Mouse (Mus musculus) midbrain, embryonic 16.5 days (tissue): ENCODE measurements around the gene Bnc2. TPM values are rescaled to one million over a fixed set of nuclear protein-coding genes. Genes with fewer than 3 reads are reported as not detected.

ENCODE experiments used
- ATAC-seq: fragments of 200-750 bp; cut with Nextera tagmentation; 2 replicates; pipeline ENCODE4 v1.8.0; 2017; ENCODE audit warnings: moderate TSS enrichment
- H3K27ac ChIP-seq: fragments of 300-500 bp; sonication (generic); 2 replicates; pipeline ENCODE4 v1.5.1; 2014; ENCODE audit warnings: mild to moderate bottlenecking, low read length, mixed read lengths
- H3K27me3 ChIP-seq: fragments of 300-500 bp; sonication (generic); 2 replicates; pipeline ENCODE4 v1.6.1; 2014; ENCODE audit warnings: low read depth, low read length, mixed read lengths; ENCODE audit not compliant: control insufficient read depth, insufficient read depth
- H3K36me3 ChIP-seq: fragments of 300-500 bp; sonication (generic); 2 replicates; pipeline ENCODE4 v1.6.1; 2014; ENCODE audit warnings: mild to moderate bottlenecking, low read length, moderate library complexity, mixed read lengths; ENCODE audit not compliant: control insufficient read depth, insufficient read depth
- H3K4me1 ChIP-seq: fragments of 300-500 bp; sonication (generic); 2 replicates; pipeline ENCODE4 v1.6.1; 2014; ENCODE audit warnings: mild to moderate bottlenecking, low read length, mixed read lengths; ENCODE audit not compliant: control insufficient read depth, insufficient read depth
- H3K4me2 ChIP-seq: fragments of 300-500 bp; sonication (generic); 2 replicates; pipeline ENCODE4 v1.6.1; 2014; ENCODE audit warnings: mild to moderate bottlenecking, low read length, mixed read lengths
- H3K4me3 ChIP-seq: fragments of 300-500 bp; sonication (generic); 2 replicates; pipeline ENCODE4 v1.5.1; 2014; ENCODE audit warnings: low read depth, mild to moderate bottlenecking, low read length, moderate library complexity, mixed read lengths
- H3K9ac ChIP-seq: fragments of 300-500 bp; sonication (generic); 2 replicates; pipeline ENCODE4 v1.6.1; 2014; ENCODE audit warnings: low read depth, low read length, mixed read lengths
- H3K9me3 ChIP-seq: fragments of 300-500 bp; sonication (generic); replicated peaks from 2 replicates; pipeline ENCODE4 v1.6.1; 2014; ENCODE audit warnings: mild to moderate bottlenecking, low read length, mixed read lengths; ENCODE audit not compliant: control insufficient read depth, poor library complexity, severe bottlenecking
- WGBS: fragments of 180-500 bp; shearing (Covaris S2); extraction: QIAGEN DNeasy Blood & Tissue Kit; methylation state at CpG from one replicate; pipeline ENCODE4 v1.1.7; 2014; 5-methylcytosine and 5-hydroxymethylcytosine counted together
- polyA plus RNA-seq: library from polyadenylated mRNA; unstranded; fragments of >200 nt; fragmentation: Nextera tagmentation; extraction: Ambion mirVana; gene quantifications from 2 replicates; pipeline ENCODE4 v1.2.1, GENCODE M21; 2015

Gene Bnc2
- polyA plus RNA-seq, 1 experiment from 2014 or later = 20.1 TPM

DNA sequence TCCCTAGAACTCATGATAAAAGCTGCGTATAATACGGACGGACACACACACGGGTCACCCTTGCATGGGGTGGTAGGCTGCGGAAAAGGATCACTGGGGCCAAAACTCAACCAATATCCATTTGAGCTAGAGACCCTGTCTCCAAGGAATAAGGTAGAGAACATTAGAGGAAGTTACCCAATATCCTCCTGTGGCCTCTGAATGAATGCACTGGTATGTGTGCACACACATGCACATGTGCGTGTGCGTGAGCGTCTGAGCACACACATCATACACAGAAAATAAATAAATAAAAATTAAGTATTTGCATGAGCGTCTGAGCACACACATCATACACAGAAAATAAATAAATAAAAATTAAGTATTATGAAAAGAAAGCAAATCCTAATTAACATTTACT is 241.8 kb downstream of the Bnc2 start:
- H3K4me3 ChIP-seq = no peak overlapping the region
- H3K4me2 ChIP-seq = no peak overlapping the region
- no peaks in the 10 kb centered on the region for H3K27me3 ChIP-seq
- H3K9me3 ChIP-seq = no peaks in the 10 kb centered on the region
- no peaks in the 10 kb centered on the region for H3K4me1 ChIP-seq
- ATAC-seq = no peak
- H3K36me3 ChIP-seq = no peaks in the 10 kb centered on the region
- 96% methylated on average over 9 of the region's 9 CpGs for WGBS
- H3K27ac ChIP-seq = no peak overlapping the region
- no peak overlapping the region for H3K9ac ChIP-seq

DNA sequence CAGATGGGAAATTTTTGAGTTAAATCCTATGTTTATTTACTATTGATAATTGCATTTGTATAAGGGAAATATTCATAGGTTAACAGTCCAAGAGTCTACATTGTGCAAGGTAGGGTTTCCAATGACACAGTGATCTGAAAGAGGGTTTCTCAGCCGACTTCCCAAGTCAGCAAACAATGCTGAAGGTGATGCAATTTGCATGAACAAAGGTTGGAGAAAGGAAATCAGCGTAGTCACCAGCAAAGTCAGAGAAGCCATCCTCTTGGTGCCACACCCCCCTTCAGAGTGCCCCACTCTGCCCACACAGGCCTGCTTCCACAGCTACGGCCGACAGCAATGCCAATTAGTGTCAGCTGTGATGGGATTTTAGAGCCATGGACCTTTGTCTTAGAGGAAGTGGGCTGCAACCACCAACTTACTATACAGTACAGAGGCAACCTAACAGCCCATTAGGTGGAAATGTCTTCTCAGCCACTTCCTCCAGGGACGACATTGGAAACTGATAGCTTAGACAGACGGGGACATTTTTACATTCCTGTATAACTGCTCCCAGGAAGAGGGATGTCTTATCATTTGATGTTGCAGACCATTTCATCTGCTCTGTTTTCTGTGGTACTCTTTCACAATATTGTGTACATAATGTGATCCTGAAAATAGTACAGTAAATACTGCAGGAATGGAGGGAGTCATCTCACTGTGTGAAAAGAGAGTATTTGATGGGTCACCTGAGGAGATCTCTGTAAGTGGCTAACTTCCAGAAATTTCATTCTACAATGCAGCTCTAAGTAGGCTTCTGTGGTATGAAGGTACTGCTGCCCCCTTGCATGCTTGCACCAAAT is 243.2 kb downstream of the Bnc2 start:
- no peaks in the 10 kb centered on the region for H3K27me3 ChIP-seq
- no peaks in the 10 kb centered on the region for H3K4me1 ChIP-seq
- H3K9me3 ChIP-seq = no peaks in the 10 kb centered on the region
- no peak overlapping the region for H3K9ac ChIP-seq
- WGBS = 61% methylated on average over 6 of the region's 6 CpGs
- no peak overlapping the region for H3K4me2 ChIP-seq
- no peak overlapping the region for H3K4me3 ChIP-seq
- no peak for ATAC-seq
- H3K36me3 ChIP-seq = no peaks in the 10 kb centered on the region
- no peak overlapping the region for H3K27ac ChIP-seq

DNA sequence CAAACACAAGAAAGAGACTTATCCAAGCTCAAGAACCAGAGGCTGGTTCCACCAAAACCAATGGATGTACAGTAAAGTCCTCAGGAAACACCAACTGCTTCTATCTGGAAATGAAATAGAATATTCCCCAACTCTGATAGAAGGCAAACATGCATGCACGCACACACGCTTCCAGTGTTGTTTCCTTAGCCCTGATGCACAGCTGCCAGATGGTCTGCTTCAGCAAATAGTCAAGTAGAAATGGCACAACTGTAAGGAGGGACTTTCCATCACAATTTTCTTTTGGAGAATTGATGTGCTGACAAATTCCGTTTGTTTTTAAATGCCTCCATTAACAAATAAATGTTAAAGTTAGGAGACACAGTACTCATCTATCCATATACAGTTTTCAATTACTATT is 247.1 kb downstream of the Bnc2 start:
- WGBS = 92% methylated on average over 3 of the region's 3 CpGs

DNA sequence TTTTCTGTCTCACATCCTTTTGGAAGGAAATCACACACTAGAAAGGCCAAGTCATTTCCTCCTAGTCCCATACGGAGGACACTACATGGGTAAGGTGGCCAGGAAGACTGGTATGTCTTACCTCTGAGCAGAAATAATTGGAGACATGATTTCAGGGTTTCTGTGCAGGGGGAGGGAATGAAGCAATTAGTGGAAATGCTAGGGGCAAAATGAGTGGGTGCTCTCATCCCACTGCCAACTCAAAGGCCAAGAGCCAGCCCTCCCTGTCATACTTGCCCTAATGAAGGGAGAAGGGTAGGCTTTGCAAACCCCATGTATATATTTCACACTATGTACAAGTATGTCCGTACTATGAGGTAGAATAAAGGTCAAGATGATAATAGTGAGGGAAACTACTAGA is 263.6 kb downstream of the Bnc2 start:
- H3K36me3 ChIP-seq = no peaks in the 10 kb centered on the region
- H3K4me1 ChIP-seq = no peaks in the 10 kb centered on the region
- no peak overlapping the region for H3K4me2 ChIP-seq
- H3K27me3 ChIP-seq = no peaks in the 10 kb centered on the region
- H3K27ac ChIP-seq = no peak overlapping the region
- WGBS = 86% methylated on average over 2 of the region's 2 CpGs
- H3K9ac ChIP-seq = no peak overlapping the region
- H3K9me3 ChIP-seq = no peaks in the 10 kb centered on the region
- ATAC-seq = no peak
- no peak overlapping the region for H3K4me3 ChIP-seq

More for the DNA sequence above, 247.1 kb downstream of the Bnc2 start:
- no peak for ATAC-seq
- H3K27me3 ChIP-seq = no peaks in the 10 kb centered on the region
- H3K4me2 ChIP-seq = no peak overlapping the region
- no peak overlapping the region for H3K4me3 ChIP-seq
- no peaks in the 10 kb centered on the region for H3K9me3 ChIP-seq
- no peaks in the 10 kb centered on the region for H3K36me3 ChIP-seq
- H3K4me1 ChIP-seq = no peaks in the 10 kb centered on the region
- no peak overlapping the region for H3K27ac ChIP-seq
- H3K9ac ChIP-seq = no peak overlapping the region

DNA sequence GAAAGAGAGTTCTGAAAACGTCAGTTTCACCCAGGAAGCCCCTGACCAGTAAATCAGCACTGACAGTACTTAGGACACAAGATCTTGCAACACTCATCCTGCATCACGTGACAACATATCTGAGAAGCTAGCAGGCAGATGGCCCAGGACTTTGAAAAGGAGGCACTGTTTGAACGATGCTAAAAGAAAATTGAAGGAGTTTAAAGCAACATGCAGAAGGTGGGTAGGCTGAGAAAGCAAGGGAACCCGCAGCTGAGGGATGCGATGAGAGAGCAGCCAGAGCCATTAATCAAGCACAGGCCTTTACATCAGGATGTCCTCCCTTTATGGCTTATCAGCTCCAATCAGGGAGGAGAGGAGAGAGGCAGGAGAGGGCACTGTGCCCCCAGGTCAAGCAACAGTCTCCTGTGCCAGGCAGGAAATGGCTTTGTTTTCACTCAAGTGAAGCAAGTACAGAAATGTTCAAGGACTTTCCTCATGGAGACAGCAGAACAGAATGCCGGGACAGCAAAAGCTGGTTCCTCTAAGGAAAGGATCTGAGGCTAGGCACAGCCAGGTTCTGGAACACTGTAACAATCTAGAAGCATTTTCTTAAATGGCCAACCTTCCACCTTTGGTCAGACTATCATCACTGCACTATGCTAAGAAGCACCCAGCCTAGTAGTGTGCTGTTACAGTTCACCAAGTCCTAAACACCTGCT is 267.6 kb downstream of the Bnc2 start:
- no peak for ATAC-seq
- 70% methylated on average over 6 of the region's 6 CpGs for WGBS
- Histone ChIP-seq H3K9ac (no peak overlapping the region), H3K4me1 (0 out of 2 replicates have a peak, but pooled peaks cover 3% of the 10 kb centered on the region), H3K27me3 (no peaks in the 10 kb centered on the region), H3K36me3 (no peaks in the 10 kb centered on the region), H3K4me3 (no peak overlapping the region), H3K4me2 (no peak overlapping the region), H3K9me3 (no peaks in the 10 kb centered on the region), H3K27ac (no peak overlapping the region)

DNA sequence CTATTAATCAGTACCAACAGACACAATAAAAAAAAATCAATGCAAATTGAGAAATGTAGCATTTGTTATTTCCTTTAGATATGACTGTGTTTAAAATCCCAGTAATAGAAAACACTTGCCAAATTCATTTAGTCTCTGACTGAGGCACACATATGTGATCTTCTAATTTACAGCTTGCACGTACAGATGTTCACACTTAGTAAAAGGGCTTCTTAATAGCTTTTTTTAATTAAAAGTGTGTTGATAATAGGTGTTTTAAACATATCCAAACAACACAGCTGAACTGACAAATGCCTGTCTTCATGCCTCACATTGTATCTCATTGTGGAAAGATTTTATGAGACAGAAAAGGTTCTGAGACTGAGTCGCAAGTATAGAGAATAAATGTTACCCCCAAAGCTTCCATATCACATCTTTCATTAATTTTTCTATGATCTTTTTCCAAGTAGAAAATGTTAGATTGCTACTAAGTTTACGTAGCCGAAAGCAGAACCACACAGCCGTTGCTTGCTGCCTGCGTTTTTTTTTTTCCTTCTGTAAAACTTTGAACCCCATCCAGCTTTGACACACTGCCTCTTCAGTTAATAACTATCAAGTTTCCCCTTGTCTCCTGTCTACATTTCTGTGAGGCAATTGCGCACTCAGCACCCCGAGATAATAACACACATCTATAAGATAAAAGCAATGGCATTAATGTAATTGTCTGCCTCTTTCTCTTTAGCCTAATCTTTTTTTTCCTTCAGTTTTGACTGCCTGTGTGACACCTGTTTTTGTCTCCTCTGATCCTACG is 271.5 kb downstream of the Bnc2 start:
- no peak overlapping the region for H3K4me3 ChIP-seq
- 53% methylated on average over 9 of the region's 9 CpGs for WGBS
- H3K4me1 ChIP-seq = 0 out of 2 replicates have a peak, but pooled peaks cover 3% of the 10 kb centered on the region
- H3K9ac ChIP-seq = no peak overlapping the region
- H3K27ac ChIP-seq = no peak overlapping the region
- H3K9me3 ChIP-seq = no peaks in the 10 kb centered on the region
- no peak overlapping the region for H3K4me2 ChIP-seq
- no peaks in the 10 kb centered on the region for H3K36me3 ChIP-seq
- no peaks in the 10 kb centered on the region for H3K27me3 ChIP-seq
- ATAC-seq = no peak

DNA sequence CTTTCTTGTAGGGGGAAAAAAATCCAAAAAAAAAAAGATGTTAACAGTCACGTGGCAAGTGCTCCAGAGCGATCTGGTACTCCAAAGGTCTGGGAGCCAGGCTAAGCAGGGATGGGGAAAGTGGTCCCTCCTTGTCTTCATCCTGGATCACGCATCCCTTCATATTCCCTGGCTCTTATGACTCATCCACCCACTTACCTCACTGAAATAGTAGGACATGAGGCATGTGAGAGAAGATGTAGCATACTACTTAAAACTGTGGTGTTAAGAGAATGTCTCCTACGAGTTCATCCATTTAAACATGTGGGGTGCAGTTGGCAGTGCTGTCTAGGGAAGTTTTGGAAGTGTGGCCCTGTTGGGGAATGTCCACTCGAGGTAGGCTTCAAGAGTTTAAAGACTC is 286.1 kb downstream of the Bnc2 start:
- H3K4me1 ChIP-seq = no peaks in the 10 kb centered on the region; the same call in 1 of the 2 replicates
- no peak overlapping the region for H3K4me2 ChIP-seq
- no peak overlapping the region for H3K27ac ChIP-seq
- no peaks in the 10 kb centered on the region for H3K27me3 ChIP-seq
- no peak for ATAC-seq
- H3K9me3 ChIP-seq = no peaks in the 10 kb centered on the region
- H3K9ac ChIP-seq = no peak overlapping the region
- 92% methylated on average over 5 of the region's 5 CpGs for WGBS
- no peak overlapping the region for H3K4me3 ChIP-seq
- no peaks in the 10 kb centered on the region for H3K36me3 ChIP-seq

DNA sequence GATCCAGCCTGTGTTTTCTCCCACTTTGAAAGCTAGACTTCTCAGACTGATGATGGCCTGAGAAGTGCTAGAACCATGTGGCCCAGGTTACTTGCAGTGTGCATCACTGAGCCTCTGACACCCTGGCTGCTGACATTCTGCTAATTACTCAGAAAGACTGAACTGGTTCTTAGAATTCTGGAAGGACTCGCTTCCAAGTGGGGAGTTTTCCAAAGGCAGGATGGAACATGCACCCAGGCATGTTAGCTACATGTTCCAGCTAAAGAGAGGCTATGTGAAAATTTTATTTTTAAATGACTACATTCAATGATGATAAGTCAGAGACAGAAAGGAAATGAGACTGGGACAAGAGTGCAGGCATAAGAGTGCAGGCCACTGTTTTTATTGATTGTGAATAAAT is 289.9 kb downstream of the Bnc2 start:
- H3K27me3 ChIP-seq = no peaks in the 10 kb centered on the region
- 93% methylated on average over 1 of the region's 1 CpGs for whole genome bisulfite sequencing

More for the DNA sequence above, 289.9 kb downstream of the Bnc2 start:
- Histone ChIP-seq H3K4me2 (no peak overlapping the region), H3K9ac (no peak overlapping the region), H3K36me3 (no peaks in the 10 kb centered on the region), H3K4me1 (no peaks in the 10 kb centered on the region), H3K4me3 (no peak overlapping the region), H3K27ac (no peak overlapping the region), H3K9me3 (no peaks in the 10 kb centered on the region)
- no peak for ATAC-seq
